Mouse (Mus musculus) intestine, postnatal 0 days (tissue): ENCODE results near the gene Acot2. TPM values are rescaled to one million over a fixed set of nuclear protein-coding genes. Genes with fewer than 3 reads are reported as not detected.

Source experiments
- ATAC-seq: fragments of 200-750 bp; cut with Nextera tagmentation; 2 replicates; pipeline ENCODE4 v1.8.0; 2017; ENCODE audit warnings: mild to moderate bottlenecking, moderate TSS enrichment, moderate library complexity
- H3K27ac ChIP-seq: fragments of 300-500 bp; sonication (generic); 2 replicates; pipeline ENCODE4 v1.5.1; 2014; ENCODE audit warnings: mild to moderate bottlenecking, low read depth, low read length, moderate library complexity
- H3K27me3 ChIP-seq: fragments of 300-500 bp; sonication (generic); replicated peaks from 2 replicates; pipeline ENCODE4 v1.6.1; 2014; ENCODE audit warnings: low read length, mixed read lengths; ENCODE audit not compliant: control insufficient read depth, insufficient read depth
- H3K36me3 ChIP-seq: fragments of 300-500 bp; sonication (generic); 2 replicates; pipeline ENCODE4 v1.6.1; 2014; ENCODE audit warnings: mild to moderate bottlenecking, moderate library complexity; ENCODE audit not compliant: control insufficient read depth, insufficient read depth
- H3K4me1 ChIP-seq: fragments of 300-500 bp; sonication (generic); replicated peaks from 2 replicates; pipeline ENCODE4 v1.6.1; 2014; ENCODE audit warnings: antibody characterized with exemption, low read length, mixed read lengths; ENCODE audit not compliant: control insufficient read depth, insufficient read depth
- H3K4me2 ChIP-seq: fragments of 300-500 bp; sonication (generic); replicated peaks from 2 replicates; pipeline ENCODE4 v1.6.1; 2014; ENCODE audit warnings: low read depth, mild to moderate bottlenecking, moderate library complexity
- H3K4me3 ChIP-seq: fragments of 300-500 bp; sonication (generic); 2 replicates; pipeline ENCODE4 v1.5.1; 2014; ENCODE audit warnings: low read depth, low read length
- H3K9ac ChIP-seq: fragments of 300-500 bp; sonication (generic); 2 replicates; pipeline ENCODE4 v1.6.1; 2014; ENCODE audit warnings: mild to moderate bottlenecking, low read depth, low read length
- H3K9me3 ChIP-seq: fragments of 300-500 bp; sonication (generic); 2 replicates; pipeline ENCODE4 v1.6.1; 2016; ENCODE audit warnings: mixed run types; ENCODE audit not compliant: control insufficient read depth
- CTCF ChIP-seq: sonication (generic); IDR thresholded peaks from 2 replicates; pipeline ENCODE4 v1.5.1; 2016; ENCODE audit warnings: low read depth, mild to moderate bottlenecking, control low read depth, antibody characterized with exemption, moderate library complexity
- WGBS: fragments of 180-500 bp; shearing (Covaris S2); extraction: QIAGEN DNeasy Blood & Tissue Kit; methylation state at CpG from one replicate; pipeline ENCODE4 v1.1.7; 2014; 5-methylcytosine and 5-hydroxymethylcytosine counted together
- polyA plus RNA-seq: library from polyadenylated mRNA; unstranded; fragments of >200 nt; fragmentation: Nextera tagmentation; extraction: Ambion mirVana; gene quantifications from 2 replicates; pipeline ENCODE4 v1.2.1, GENCODE M21; 2015

Gene Acot2
- polyA plus RNA-seq, 1 experiment from 2014 or later, result 63.7 TPM

GRCm38 (mm10) chr12:84042248-84042647 lies 54.6 kb downstream of the Acot2 start:
- Histone ChIP-seq H3K9me3 (no peaks in the 10 kb centered on the region), H3K4me1 (no peaks in the 10 kb centered on the region; the same call in 1 of the 2 replicates), H3K27me3 (no peaks in the 10 kb centered on the region), H3K9ac (no peak overlapping the region), H3K4me3 (no peak overlapping the region), H3K36me3 (no peaks in the 10 kb centered on the region), H3K4me2 (0 out of 2 replicates have a peak overlapping the region, but pooled peaks have one; percentile 38), H3K27ac (0 out of 2 replicates have a peak overlapping the region, but pooled peaks have one; percentile 7)
- whole genome bisulfite sequencing, result 37% methylated on average over 5 of the region's 5 CpGs
- no peak for ATAC-seq
- no peak for TF ChIP-seq CTCF

Other genes with a start within 250 kb of the Acot2 start
- gene Papln, start 224.2 kb upstream of the Acot2 start, polyA plus RNA-seq, result 1.7 and 1.8 TPM in 2 replicates
- gene Numb, start 65.9 kb upstream of the Acot2 start, polyA plus RNA-seq, result 28.9 and 34.4 TPM in 2 replicates
- 11.4 and 12.4 TPM in 2 replicates for gene Riox1, start 37.3 kb upstream of the Acot2 start, polyA plus RNA-seq
- 0.04 TPM in 1 of 2 replicates, not detected in the other for gene Heatr4, start 3.0 kb upstream of the Acot2 start, polyA plus RNA-seq
- 251 and 267 TPM in 2 replicates for gene Acot1, start 21.6 kb downstream of the Acot2 start, polyA plus RNA-seq
- gene Acot4, start 50.5 kb downstream of the Acot2 start, polyA plus RNA-seq, result 45.2 and 53.8 TPM in 2 replicates
- gene Gm49366, start 51.1 kb downstream of the Acot2 start, polyA plus RNA-seq, result not detected in 2 replicates
- 22.5 and 28.2 TPM in 2 replicates for gene Acot3, start 64.3 kb downstream of the Acot2 start, polyA plus RNA-seq
- 6.6 and 7.8 TPM in 2 replicates for gene Acot5, start 81.5 kb downstream of the Acot2 start, polyA plus RNA-seq
- 8.4 and 9.7 TPM in 2 replicates for gene Acot6, start 112.8 kb downstream of the Acot2 start, polyA plus RNA-seq
- 1.0 and 1.3 TPM in 2 replicates for gene Dnal1, start 126.5 kb downstream of the Acot2 start, polyA plus RNA-seq
- 0.30 and 0.43 TPM in 2 replicates for gene Pnma1, start 160.6 kb downstream of the Acot2 start, polyA plus RNA-seq
- 4.4 and 4.9 TPM in 2 replicates for gene Elmsan1, start 231.0 kb downstream of the Acot2 start, polyA plus RNA-seq